Mouse (Mus musculus): Measurements from ENCODE around the gene Tarbp2. TPM values are rescaled to one million over a fixed set of nuclear protein-coding genes. Genes with fewer than 3 reads are reported as not detected.

The Tarbp2 gene
- polyA plus RNA-seq, 1 experiment, result 121 TPM

DNA sequence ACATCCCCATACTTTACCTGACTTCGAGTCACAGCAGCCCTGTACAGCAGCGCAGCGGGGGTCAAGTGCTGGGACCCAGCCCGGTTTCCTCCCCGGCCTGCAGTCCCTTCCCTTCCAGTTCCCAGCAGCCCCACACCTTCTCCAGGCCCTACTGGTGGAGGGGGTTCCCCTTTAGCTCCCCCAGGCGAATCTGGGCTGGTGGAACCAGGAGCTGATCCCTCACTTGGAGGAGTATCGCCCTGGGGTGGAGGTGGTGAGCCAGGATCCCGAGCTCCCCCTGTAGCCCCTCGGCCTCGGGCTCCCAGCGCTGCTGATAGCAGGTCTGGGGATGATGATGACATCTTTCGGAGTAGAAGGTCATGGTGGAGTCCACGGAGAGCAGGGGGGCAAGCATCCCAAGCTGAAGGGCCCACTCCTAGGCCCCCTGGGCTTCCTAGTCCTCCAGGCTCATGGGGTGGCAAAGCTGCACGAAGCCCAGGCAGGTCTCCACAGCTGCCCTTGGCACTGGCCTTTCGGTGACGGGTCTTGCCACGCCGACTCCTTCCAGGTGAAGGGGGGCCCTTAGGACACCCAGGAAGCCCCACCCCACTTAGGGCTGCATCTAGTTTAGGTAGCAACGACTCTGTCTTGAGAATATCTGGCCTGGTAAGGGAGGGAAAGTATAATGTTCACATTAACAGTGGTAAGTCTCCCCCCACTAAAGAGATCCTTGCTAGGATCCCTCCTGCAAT, 16.7 kb upstream of the Tarbp2 start:
- no peak for DNase-seq
- H3K4me1 ChIP-seq (ENCODE audit: control insufficient read depth, insufficient read depth, low read length), result peaks cover 6% of the 10 kb centered on the region
- no peak for TF ChIP-seq POLR2A (IDR thresholded peaks at IDR 0.05; ENCODE audit: borderline replicate concordance, insufficient read depth, low read length)
- no peak for TF ChIP-seq CTCF (IDR thresholded peaks at IDR 0.05; ENCODE audit: borderline replicate concordance, insufficient read depth, low read depth, low read length)
- 82% methylated on average over 19 of the region's 19 CpGs for WGBS
- H3K4me3 ChIP-seq (replicated peaks; ENCODE audit: insufficient read depth, low read depth, low read length), result no peak overlapping the region
- no peak overlapping the region for H3K27ac ChIP-seq (ENCODE audit: insufficient read depth, low read length)
- no peaks in the 10 kb centered on the region for H3K27me3 ChIP-seq (ENCODE audit: control insufficient read depth, insufficient read depth, low read length)

DNA sequence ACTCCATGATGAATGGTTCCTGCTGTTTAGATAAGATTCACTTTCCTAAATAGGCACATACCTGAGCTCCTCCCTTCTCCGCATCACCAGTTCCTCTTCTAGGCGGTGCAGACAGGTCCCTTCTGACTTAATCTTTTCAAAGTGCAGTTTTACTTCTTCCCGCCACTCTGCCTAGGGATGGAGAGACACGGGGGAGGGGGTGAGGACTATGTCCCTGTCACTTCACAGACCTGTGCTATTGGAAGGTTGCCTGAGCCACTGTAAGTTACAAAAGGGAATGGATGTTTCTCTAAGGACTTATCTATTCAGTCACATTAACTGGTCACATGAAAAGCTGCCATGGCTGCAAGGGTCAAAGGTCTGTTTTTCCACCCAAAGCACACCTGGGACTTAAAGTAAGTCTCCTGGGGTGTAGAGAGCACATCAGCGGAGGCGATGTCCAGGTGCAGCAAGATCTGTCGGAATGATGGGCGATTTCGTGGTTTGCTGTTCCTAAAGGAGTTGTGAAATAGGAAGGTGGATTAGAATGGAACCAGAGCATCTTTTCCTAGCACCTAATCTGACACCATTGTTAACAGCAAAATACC, 15.6 kb upstream of the Tarbp2 start:
- TF ChIP-seq CTCF (IDR thresholded peaks at IDR 0.05; ENCODE audit: borderline replicate concordance, insufficient read depth, low read depth, low read length) (no peak), POLR2A (IDR thresholded peaks at IDR 0.05; ENCODE audit: borderline replicate concordance, insufficient read depth, low read length) (no peak)
- no peak for DNase-seq
- H3K4me1 ChIP-seq (ENCODE audit: control insufficient read depth, insufficient read depth, low read length), result peaks cover 6% of the 10 kb centered on the region
- H3K27me3 ChIP-seq (ENCODE audit: control insufficient read depth, insufficient read depth, low read length), result no peaks in the 10 kb centered on the region
- no peak overlapping the region for H3K4me3 ChIP-seq (replicated peaks; ENCODE audit: insufficient read depth, low read depth, low read length)
- no peak overlapping the region for H3K27ac ChIP-seq (ENCODE audit: insufficient read depth, low read length)
- 73% methylated on average over 9 of the region's 9 CpGs for WGBS

DNA sequence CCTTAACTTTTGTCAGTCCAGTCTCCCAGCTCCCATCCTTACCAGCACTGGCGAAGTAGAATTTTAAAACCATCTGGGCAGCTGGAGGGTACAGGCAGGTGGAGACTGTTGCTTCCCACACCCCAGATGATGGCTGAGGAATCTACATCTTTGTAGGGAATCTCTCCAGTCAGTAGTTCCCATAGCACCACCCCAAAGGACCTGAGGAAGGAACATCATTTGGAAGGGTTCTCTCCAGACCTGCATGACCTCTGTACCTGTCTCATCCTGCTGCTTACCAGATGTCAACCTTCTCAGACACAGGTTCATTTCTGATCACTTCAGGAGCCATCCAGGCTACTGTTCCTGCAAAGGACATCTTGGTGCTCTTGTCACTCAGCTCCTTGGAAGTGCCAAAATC, 14.5 kb upstream of the Tarbp2 start, which contains the start of gene Gm10337:
Gene Gm10337 (plus strand): TSS at position 276 of the 400 bp plus-strand sequence.
- 78% methylated on average over 1 of the region's 1 CpGs for WGBS
- DNase-seq, result no peak
- H3K27ac ChIP-seq (ENCODE audit: insufficient read depth, low read length), result no peak within 1 kb of the TSS
- no peak within 1 kb of the TSS for H3K4me3 ChIP-seq (replicated peaks; ENCODE audit: insufficient read depth, low read depth, low read length)
- no peaks in the 10 kb centered on the region for H3K27me3 ChIP-seq (ENCODE audit: control insufficient read depth, insufficient read depth, low read length)
- H3K4me1 ChIP-seq (ENCODE audit: control insufficient read depth, insufficient read depth, low read length), result peaks cover 9% of the 10 kb centered on the region
- TF ChIP-seq POLR2A (IDR thresholded peaks at IDR 0.05; ENCODE audit: borderline replicate concordance, insufficient read depth, low read length) (no peak), CTCF (IDR thresholded peaks at IDR 0.05; ENCODE audit: borderline replicate concordance, insufficient read depth, low read depth, low read length) (no peak)

DNA sequence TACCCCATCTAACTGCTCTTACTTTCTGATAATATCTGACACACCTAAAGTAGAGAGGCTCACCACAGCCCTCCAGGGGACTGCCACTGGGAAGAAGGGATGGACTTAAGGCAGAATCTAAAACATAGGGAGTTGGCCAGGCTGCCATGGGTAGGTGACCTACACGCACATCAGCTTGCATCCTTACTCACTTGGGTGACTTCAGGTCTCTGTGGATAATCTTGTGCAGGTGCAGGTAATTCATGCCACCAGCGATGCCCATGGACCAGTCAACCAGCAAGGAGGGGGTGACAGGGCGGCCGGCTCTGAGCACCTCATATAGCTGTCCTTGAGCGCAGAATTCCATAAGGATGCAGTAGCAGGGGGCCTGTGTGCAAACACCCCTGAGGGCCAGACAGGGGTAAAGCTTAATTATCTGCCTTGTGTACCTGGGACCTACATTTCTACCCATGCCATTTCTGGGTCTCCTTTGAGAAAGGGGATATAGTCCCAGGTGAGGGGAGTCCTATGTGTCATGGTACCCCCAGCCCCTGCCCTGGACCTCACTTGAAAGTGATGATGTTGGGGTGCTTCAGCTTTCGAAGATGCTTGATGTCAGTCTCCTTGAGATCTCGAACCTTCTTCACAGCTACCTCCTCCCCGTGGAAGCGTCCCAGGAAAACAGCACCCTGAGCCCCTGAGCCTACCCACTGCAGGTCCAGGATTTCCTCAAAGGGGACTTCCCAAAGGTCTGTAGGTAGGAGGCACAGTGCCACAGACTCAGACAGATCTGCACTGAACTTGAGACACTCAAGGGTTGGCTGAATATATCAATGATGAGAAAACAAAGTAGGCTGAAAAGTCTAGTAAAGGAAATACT, 13.8 kb upstream of the Tarbp2 start:
- H3K27ac ChIP-seq (ENCODE audit: insufficient read depth, low read length), result no peak overlapping the region
- H3K27me3 ChIP-seq (ENCODE audit: control insufficient read depth, insufficient read depth, low read length), result no peaks in the 10 kb centered on the region
- TF ChIP-seq POLR2A (IDR thresholded peaks at IDR 0.05; ENCODE audit: borderline replicate concordance, insufficient read depth, low read length) (no peak), CTCF (IDR thresholded peaks at IDR 0.05; ENCODE audit: borderline replicate concordance, insufficient read depth, low read depth, low read length) (no peak)
- WGBS, result 82% methylated on average over 9 of the region's 9 CpGs
- H3K4me1 ChIP-seq (ENCODE audit: control insufficient read depth, insufficient read depth, low read length), result peaks cover 11% of the 10 kb centered on the region
- no peak overlapping the region for H3K4me3 ChIP-seq (replicated peaks; ENCODE audit: insufficient read depth, low read depth, low read length)
- DNase-seq, result peak in 1 of 2 experiments; percentile 7

DNA sequence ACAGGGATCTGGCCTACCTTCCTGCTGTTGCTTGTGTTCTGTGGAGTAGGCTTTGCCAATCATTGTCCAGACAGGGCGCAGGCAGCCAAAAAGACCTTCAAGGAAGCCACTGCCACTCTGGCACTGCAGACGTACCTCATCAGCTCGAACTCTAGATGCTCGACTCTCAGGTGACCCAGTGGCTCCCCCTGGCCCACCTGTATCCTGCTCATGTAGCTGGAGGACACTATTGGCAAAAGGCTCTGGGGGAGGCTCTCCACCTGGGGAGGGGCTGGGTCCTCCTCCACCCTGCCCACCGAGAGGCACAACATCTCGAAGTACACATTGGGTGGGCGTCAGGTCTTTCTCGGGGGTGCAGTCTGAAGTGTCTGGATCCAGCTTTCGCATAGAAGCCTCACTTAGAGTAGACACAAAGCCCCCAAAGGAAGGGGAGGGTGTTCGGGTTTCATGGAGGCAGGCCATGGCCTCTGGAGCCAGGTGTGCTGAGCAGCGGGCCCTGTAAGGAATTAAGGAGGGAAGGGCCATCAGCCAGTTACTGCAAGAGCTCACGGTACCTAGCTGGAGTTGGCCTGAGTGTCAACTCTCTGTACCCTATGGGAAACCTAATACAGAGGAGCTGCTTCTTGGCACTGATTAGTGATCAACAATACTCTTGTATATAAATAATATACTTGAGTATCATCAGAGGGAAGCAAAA, 12.8 kb upstream of the Tarbp2 start:
- WGBS, result 56% methylated on average over 12 of the region's 12 CpGs
- TF ChIP-seq POLR2A (IDR thresholded peaks at IDR 0.05; ENCODE audit: borderline replicate concordance, insufficient read depth, low read length) (no peak), CTCF (IDR thresholded peaks at IDR 0.05; ENCODE audit: borderline replicate concordance, insufficient read depth, low read depth, low read length) (no peak)
- Histone ChIP-seq H3K27me3 (ENCODE audit: control insufficient read depth, insufficient read depth, low read length) (no peaks in the 10 kb centered on the region), H3K4me3 (replicated peaks; ENCODE audit: insufficient read depth, low read depth, low read length) (no peak overlapping the region), H3K27ac (ENCODE audit: insufficient read depth, low read length) (no peak overlapping the region), H3K4me1 (ENCODE audit: control insufficient read depth, insufficient read depth, low read length) (peaks cover 17% of the 10 kb centered on the region)
- peak in 1 of 2 experiments; percentile 23 for DNase-seq

DNA sequence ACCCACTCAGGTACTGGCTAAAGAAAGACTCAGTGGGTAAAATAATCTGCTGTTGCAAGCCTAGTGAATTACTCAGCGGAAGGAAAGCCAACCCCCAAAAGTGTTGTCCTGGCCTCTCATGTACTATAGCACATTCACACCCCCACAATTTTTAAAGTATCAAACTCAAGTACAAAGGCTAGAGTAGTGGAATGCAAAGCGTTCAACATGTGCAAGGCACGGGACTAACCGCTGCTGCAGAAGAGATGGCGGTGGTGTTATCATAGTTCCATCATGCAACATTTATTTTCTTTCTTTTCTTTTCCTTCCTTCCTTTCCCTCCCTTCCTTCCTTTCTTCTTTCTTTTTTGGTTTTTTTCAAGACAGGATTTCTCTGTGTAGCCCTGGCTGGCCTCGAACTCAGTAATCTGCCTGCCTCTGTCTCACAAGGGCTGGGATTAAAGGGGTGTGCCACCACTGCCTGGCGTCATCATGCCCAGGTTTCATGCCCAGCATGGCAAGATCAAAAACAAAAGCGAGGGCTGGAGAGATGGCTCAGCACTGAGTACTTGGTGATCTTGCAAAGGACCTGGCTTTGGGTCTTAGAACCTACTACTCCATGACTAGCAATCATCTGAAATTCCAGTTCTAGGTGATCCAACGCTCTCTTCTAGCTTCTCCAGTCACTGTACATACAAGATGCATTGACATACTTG, 12.1 kb upstream of the Tarbp2 start:
- Histone ChIP-seq H3K27me3 (ENCODE audit: control insufficient read depth, insufficient read depth, low read length) (no peaks in the 10 kb centered on the region), H3K4me3 (replicated peaks; ENCODE audit: insufficient read depth, low read depth, low read length) (no peak overlapping the region), H3K4me1 (ENCODE audit: control insufficient read depth, insufficient read depth, low read length) (peaks cover 17% of the 10 kb centered on the region), H3K27ac (ENCODE audit: insufficient read depth, low read length) (no peak overlapping the region)
- TF ChIP-seq CTCF (IDR thresholded peaks at IDR 0.05; ENCODE audit: borderline replicate concordance, insufficient read depth, low read depth, low read length) (no peak), POLR2A (IDR thresholded peaks at IDR 0.05; ENCODE audit: borderline replicate concordance, insufficient read depth, low read length) (no peak)
- 72% methylated on average over 9 of the region's 9 CpGs for WGBS
- DNase-seq, result peak in 1 of 2 experiments; percentile 6

DNA sequence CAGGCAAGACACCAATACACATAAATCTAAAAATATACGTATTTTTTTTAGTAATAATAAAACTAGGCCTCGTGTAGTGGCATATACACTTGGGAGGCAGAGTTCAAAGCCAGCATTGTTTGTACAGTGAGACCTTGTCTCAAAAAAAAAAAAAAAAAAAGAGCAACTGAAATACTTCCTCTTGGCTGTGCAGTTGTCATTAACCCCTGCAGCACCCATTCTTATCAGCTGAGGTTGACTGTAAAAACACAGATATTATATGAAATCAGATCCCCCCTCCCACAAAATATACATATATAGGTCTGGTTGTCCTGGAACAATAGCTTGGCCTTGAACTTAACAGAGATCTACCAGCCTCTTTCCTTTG, 11.5 kb upstream of the Tarbp2 start:
- WGBS, result 54% methylated on average over 2 of the region's 2 CpGs
- H3K4me3 ChIP-seq (replicated peaks; ENCODE audit: insufficient read depth, low read depth, low read length), result no peak overlapping the region
- H3K4me1 ChIP-seq (ENCODE audit: control insufficient read depth, insufficient read depth, low read length), result peaks cover 17% of the 10 kb centered on the region
- TF ChIP-seq CTCF (IDR thresholded peaks at IDR 0.05; ENCODE audit: borderline replicate concordance, insufficient read depth, low read depth, low read length), result no peak
- no peak for TF ChIP-seq POLR2A (IDR thresholded peaks at IDR 0.05; ENCODE audit: borderline replicate concordance, insufficient read depth, low read length)
- no peaks in the 10 kb centered on the region for H3K27me3 ChIP-seq (ENCODE audit: control insufficient read depth, insufficient read depth, low read length)
- no peak overlapping the region for H3K27ac ChIP-seq (ENCODE audit: insufficient read depth, low read length)
- no peak for DNase-seq
